Mouse (Mus musculus): ENCODE measurements around the gene Abca14. TPM values are rescaled to one million over a fixed set of nuclear protein-coding genes. Genes with fewer than 3 reads are reported as not detected.
"Not testable (repeated sequence)": the region's sequence is repeated elsewhere in the genome, so short reads cannot be mapped to it uniquely, and the experiment has no call there.

Abca14 gene
- total RNA-seq, 2 experiments from 2014 or later = not detected

DNA sequence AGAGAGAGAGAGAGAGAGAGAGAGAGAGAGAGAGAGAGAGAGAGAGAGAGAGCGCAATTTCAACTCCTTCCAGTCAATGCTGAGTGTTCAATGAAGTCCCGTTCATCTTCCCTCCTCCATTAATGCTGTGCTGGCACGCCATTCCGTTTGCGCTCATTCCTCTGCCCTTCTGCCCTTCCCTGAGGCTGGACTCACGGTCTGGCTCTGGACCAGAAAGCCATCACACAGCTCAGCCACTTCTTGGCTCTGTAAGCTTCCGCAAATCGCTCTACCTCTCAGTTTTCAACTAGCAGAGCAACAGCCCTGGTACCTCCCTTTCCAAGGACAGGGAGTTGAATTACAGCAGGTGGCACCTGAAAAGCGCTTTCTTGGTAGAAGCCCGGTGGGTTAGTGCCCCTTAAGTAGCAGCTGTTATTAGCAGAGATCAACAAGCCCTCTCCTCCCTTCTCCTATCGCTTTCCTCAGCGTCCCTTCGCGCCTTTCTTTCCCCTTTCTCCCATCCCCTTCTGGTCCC, 2.5 kb upstream of the Abca14 start:
- peak; percentile 26 for DNase-seq (ENCODE audit: low spot score)

DNA sequence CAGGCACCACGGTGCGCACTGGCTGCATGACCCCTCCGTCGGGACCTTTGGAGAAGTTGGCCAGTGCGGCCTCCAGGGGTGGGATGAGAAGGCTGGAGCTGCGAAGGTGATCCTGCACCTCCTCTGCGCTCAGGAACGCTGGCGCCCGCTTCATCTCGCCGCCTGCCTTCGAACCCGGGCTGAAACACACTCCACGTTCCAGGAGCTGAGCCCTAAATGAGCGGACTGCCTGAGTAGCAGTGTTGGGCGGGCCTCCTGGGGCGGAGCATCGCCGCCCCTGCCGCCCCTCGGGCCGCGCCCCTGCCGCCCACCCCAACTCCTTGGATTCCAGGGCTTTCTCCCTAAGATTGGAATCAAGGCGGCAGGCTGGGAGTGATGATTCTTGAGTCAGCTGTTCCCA, 2.0 kb upstream of the Abca14 start, which contains the start of gene Crym:
Crym (minus strand) TSS at position 341 of the 400 bp plus-strand sequence.
- no peak for DNase-seq (ENCODE audit: low spot score)

DNA sequence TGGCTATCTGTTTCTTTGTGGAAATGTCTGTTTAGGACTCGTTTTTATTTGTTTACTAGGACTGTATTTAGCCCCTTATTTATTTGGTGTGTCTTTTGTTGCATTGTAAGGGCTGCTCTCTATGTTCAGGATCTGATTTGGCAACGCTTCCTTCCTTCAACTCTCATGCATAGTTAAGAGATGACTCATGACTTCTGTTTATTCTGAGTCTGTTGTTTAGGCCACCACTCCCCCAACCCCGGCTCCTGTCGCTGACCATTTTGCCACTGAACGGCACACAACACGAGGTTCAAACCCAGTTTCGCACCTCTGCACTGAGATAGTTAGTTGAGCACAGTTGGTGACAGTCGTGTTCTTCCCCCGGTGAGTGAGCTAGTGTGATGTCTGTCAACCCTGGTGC, 2.2 kb downstream of the Abca14 start:
- no peak for DNase-seq (ENCODE audit: low spot score)

- no peak for DNase-seq (ENCODE audit: low spot score)
Measured at GRCm38 (mm10) chr7:120228541-120228940, 24.8 kb downstream of the Abca14 start.

DNA sequence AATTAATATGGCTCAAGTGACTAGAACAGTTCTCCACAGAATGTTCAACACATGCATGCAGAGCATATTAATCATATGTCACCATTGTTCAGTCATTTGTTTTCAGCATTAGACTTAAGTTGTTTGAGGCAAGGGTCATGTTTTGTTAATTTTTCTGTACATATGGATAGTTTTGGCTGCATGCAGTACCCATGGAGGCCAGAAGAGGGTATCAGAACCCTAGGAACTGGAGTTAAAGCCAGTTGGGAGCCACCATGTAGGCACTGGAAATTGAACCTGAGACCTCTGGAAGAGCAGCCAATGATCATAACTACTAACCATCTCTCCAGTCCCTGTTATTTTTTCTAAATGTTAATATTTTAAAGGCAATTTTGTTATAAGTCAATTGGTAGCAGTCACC, 37.3 kb downstream of the Abca14 start:
- no peak for DNase-seq (ENCODE audit: low spot score)

DNA sequence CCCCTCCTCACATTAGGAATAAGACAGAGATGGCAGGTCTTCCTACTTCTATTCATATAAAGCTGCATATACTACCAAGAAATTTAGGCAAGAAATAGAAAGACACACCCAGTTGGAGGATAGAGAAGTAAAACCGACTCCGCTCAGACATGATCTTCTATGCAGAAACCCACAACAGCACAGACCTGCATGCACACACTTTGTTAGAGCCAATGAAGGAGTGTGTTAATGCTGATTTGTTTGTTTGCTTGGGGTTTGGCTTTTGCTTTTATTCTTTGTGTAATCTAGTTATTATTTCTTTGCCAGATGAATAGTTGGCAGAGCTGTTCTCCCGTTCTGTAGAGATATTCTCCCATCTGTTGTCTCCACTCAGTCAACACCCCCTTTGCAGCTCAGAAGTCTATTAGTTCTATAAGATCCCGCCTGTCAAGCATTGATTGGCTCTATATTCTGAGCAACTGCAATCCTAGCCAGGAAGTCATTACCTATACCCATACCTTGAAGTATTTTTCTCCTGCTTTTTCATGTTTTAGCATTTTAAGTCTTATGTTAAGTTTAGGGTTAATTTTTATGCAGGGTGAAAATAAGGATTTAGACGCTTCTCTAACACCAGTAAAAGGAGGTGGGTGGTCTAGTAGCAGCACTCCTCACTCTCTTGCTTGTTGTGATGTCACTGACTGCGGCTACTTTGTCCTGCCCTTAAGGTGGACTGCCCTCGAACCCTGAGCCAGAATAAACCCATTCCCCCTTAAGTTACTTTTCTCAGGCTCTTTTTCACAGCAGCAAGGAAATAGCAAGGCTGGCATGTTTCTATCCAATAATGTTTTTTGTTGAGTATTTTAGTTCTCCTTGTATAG, 67.6 kb downstream of the Abca14 start:
- DNase-seq (ENCODE audit: low spot score) = no peak

- no peak for DNase-seq (ENCODE audit: low spot score)
Measured at GRCm38 (mm10) chr7:120272110-120272509, 68.3 kb downstream of the Abca14 start.

- no peak for DNase-seq (ENCODE audit: low spot score)
Measured at GRCm38 (mm10) chr7:120285286-120285685, 81.5 kb downstream of the Abca14 start.

DNA sequence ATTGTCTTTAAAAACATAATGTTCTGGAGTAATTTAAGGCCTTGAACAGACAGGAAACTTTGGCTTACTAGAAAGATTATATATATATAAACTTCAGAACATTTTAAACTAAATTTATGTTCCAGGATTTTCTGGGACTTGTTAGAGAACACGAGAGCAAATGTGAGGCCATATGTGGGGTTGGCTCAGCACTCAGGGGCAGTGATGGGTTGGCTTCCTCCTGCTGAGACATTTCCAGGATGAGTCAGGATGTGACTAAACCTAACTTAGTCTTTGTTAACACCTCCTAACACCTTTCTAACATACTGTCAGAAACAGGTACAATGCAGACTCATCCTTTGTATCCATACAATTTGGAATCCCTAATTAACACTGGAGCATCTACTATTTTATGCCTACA, 112.3 kb downstream of the Abca14 start:
- DNase-seq (ENCODE audit: low spot score) = no peak

DNA sequence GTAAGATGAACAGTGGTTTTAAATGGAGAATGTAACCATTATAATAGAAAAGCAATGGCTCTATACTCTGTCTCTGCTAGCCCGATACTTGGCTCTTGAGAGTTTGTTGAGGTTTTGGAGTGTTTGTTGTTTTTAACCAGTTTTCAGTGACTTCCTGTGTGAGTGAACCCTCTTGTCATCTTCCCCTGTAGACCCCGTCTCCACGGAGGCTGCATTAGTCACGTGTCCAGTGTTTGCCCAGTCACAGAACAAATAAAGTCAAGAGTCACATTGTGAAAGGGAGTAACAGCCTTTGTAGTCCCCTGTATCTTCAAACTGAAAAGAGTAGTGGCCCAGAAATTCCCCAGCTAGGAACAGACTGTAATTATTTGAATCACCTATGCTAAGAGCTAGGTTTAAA, 119.2 kb downstream of the Abca14 start:
- no peak for DNase-seq (ENCODE audit: low spot score)

- not testable (repeated sequence) for DNase-seq (ENCODE audit: low spot score)
Measured at GRCm38 (mm10) chr7:120325911-120326310, 122.2 kb downstream of the Abca14 start.

- DNase-seq (ENCODE audit: low spot score) = no peak
Measured at GRCm38 (mm10) chr7:120327220-120328073, 123.7 kb downstream of the Abca14 start.

GRCm38 (mm10) chr7:120328087-120328793, 124.5 kb downstream of the Abca14 start, which contains the start of gene Abca15:
Gene Abca15 (plus strand): TSS chr7:120328670.
- peak; percentile 2 for DNase-seq (ENCODE audit: low spot score)

DNA sequence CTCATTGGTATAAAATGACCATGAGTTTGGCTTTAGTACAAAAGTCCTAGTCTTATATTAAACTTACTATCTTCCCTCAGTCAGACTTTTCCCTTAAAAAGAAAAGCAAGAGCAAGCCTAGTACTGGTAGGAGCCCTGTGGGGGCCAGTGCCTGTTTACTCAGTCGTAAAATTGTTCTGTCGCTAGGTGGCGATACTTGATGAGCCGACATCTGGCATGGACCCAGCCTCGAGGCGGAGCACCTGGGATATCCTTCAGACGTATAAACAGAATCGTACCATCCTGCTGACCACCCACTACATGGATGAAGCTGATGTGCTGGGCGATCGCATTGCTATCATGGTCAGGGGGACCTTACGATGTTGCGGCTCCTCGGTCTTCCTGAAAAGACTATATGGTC, 157.4 kb downstream of the Abca14 start:
- no peak for DNase-seq (ENCODE audit: low spot score)

Other genes starting within 250 kb of the Abca14 start
- gene Dnah3, start 108.7 kb upstream of the Abca14 start, total RNA-seq (2021) = under 1 TPM; 0.02 to 0.30 TPM
- 10 to 100 TPM; 11.4 to 17.4 TPM for gene Tmem159, start 101.6 kb upstream of the Abca14 start, total RNA-seq (2021)
- under 1 TPM; 0.09 to 0.43 TPM for gene Zp2, start 58.7 kb upstream of the Abca14 start, total RNA-seq (2021)
- gene Anks4b, start 30.1 kb upstream of the Abca14 start, total RNA-seq (2021) = under 1 TPM; 0.09 to 0.11 TPM
- 1 to 10 TPM; 3.2 to 3.6 TPM for gene Crym, start 1.9 kb upstream of the Abca14 start, total RNA-seq (2021)
- gene Abca15, start 124.7 kb downstream of the Abca14 start, total RNA-seq (2021) = not detected
- gene Abca16, start 205.7 kb downstream of the Abca14 start, total RNA-seq (2021) = not detected

Measured in gastrocnemius, adult 18-20 months (tissue).